In genomic region chr6:116007561-116008173, GRCm38 (mm10) we compare ENCODE assay signal across 8 mouse cellular contexts. TPM values are rescaled to one million over a fixed set of nuclear protein-coding genes. Genes with fewer than 3 reads are reported as not detected.
DNase-seq lines count a peak whose midpoint lies in the region; ATAC-seq and TF ChIP-seq lines count a peak whose summit lies in the region.

No protein-coding gene starts in this region.

- H3K27me3 ChIP-seq in embryonic facial prominence, embryonic 14.5 days (replicated peaks; ENCODE audit: control insufficient read depth, insufficient read depth, low read length), result peaks cover 5% of the 10 kb centered on the region; the same call in 1 of the 2 replicates
- peaks cover 2% of the 10 kb centered on the region; the same call in 1 of the 2 replicates for H3K27me3 ChIP-seq in heart, embryonic 16.5 days (ENCODE audit: control insufficient read depth, insufficient read depth, low read length)
- H3K27me3 ChIP-seq in spleen, adult 2 months (ENCODE audit: control insufficient read depth, insufficient read depth, low read length), result no peaks in the 10 kb centered on the region

- intact Hi-C loops in left cerebral cortex, postnatal 4 days (cut with DNase I), result loop anchor here (5.0 kb wide), 1 partner anchor 105 kb away; no protein-coding TSS in a partner anchor

- no peaks in the 10 kb centered on the region for H3K4me1 ChIP-seq in embryonic facial prominence, embryonic 14.5 days (ENCODE audit: control insufficient read depth, insufficient read depth, low read length)
- peaks cover 20% of the 10 kb centered on the region for H3K4me1 ChIP-seq in heart, embryonic 16.5 days (ENCODE audit: control insufficient read depth, insufficient read depth, low read length)
- H3K4me1 ChIP-seq in spleen, adult 2 months (ENCODE audit: control insufficient read depth, insufficient read depth, insufficient read length), result peaks cover 8% of the 10 kb centered on the region; the same call in 1 of the 2 replicates

- ATAC-seq in embryonic facial prominence, embryonic 14.5 days (ENCODE audit: low read depth), result peak; percentile 23; the same call in 1 of the 2 replicates
- no peak for ATAC-seq in heart, embryonic 16.5 days (replicated peaks; ENCODE audit: extremely low read depth, insufficient read depth, low FRiP score)
- ATAC-seq in megakaryocyte-erythroid progenitor cell, adult 5-6 weeks (replicated peaks; ENCODE audit: low FRiP score, low TSS enrichment, poor library complexity, severe bottlenecking), result peak; percentile 58; the same call in 1 of the 2 replicates

- no peaks in the 10 kb centered on the region for H3K9me3 ChIP-seq in embryonic facial prominence, embryonic 14.5 days (ENCODE audit: control insufficient read depth, low read length)
- H3K9me3 ChIP-seq in heart, embryonic 16.5 days (replicated peaks; ENCODE audit: control insufficient read depth, low read length), result no peaks in the 10 kb centered on the region

- H3K36me3 ChIP-seq in embryonic facial prominence, embryonic 14.5 days (ENCODE audit: control insufficient read depth, insufficient read depth, low read length), result no peaks in the 10 kb centered on the region
- no peaks in the 10 kb centered on the region for H3K36me3 ChIP-seq in heart, embryonic 16.5 days (ENCODE audit: control insufficient read depth, insufficient read depth)
- H3K36me3 ChIP-seq in spleen, adult 2 months (ENCODE audit: control insufficient read depth, insufficient read depth, low read length), result no peaks in the 10 kb centered on the region

- no peak overlapping the region for H3K4me2 ChIP-seq in embryonic facial prominence, embryonic 14.5 days (ENCODE audit: low read depth, low read length)
- peak overlapping the region; percentile 11 for H3K4me2 ChIP-seq in heart, embryonic 16.5 days (ENCODE audit: low read depth, low read length)

- peak; percentile 73 for DNase-seq in left cerebral cortex, postnatal 4 days
- no peak for DNase-seq in left cerebral cortex, adult 8-10 months (ENCODE audit: low spot score in 2 of 2)
- peak; percentile 87 for DNase-seq in adrenal gland, postnatal 14 days
- DNase-seq in embryonic facial prominence, embryonic 14.5 days (ENCODE audit: low spot score), result no peak
- peak; percentile 52 for DNase-seq in layer of hippocampus, adult 9-10 months (ENCODE audit: low spot score)
- peak in 1 of 2 experiments; percentile 61 for DNase-seq in spleen, adult 2 months (ENCODE audit: low read depth in 1 of 2, low spot score in 2 of 2)

- no peak overlapping the region for H3K9ac ChIP-seq in embryonic facial prominence, embryonic 14.5 days (ENCODE audit: low read depth, low read length)
- H3K9ac ChIP-seq in heart, embryonic 16.5 days (ENCODE audit: low read length), result 0 out of 2 replicates have a peak overlapping the region, but pooled peaks have one; percentile 2

- no peak overlapping the region for H3K4me3 ChIP-seq in embryonic facial prominence, embryonic 14.5 days (ENCODE audit: low read depth, low read length)
- H3K4me3 ChIP-seq in heart, embryonic 16.5 days (ENCODE audit: low read length), result no peak overlapping the region
- no peak overlapping the region for H3K4me3 ChIP-seq in spleen, adult 2 months (ENCODE audit: extremely low read depth, insufficient read depth, insufficient read length)

- WGBS in embryonic facial prominence, embryonic 14.5 days, result 12% methylated on average over 6 of the region's 9 CpGs
- 14% methylated on average over 9 of the region's 9 CpGs for WGBS in heart, embryonic 16.5 days
- 32% methylated on average over 9 of the region's 9 CpGs for WGBS in spleen, adult 2 months

- H3K27ac ChIP-seq in embryonic facial prominence, embryonic 14.5 days (replicated peaks; ENCODE audit: low read depth, low read length), result no peak overlapping the region
- peak overlapping the region; percentile 54; the same call in 1 of the 2 replicates for H3K27ac ChIP-seq in heart, embryonic 16.5 days (ENCODE audit: low read length)
- no peak overlapping the region for H3K27ac ChIP-seq in spleen, adult 2 months (ENCODE audit: insufficient read depth, low read length)

- no peak for TF ChIP-seq POLR2A in spleen, adult 2 months (IDR thresholded peaks at IDR 0.05; ENCODE audit: low read depth, low read length)

- peak; percentile 65; the same call in 1 of the 2 replicates for TF ChIP-seq CTCF in spleen, adult 2 months (IDR thresholded peaks at IDR 0.05; ENCODE audit: extremely low read depth, insufficient read depth, insufficient read length, insufficient replicate concordance)

RNA-seq across cellular contexts. Expression of gene Plxnd1, which starts 12.9 kb away (rescaled TPM):
- 100 to 1,000 TPM; 167 to 181 TPM for total RNA-seq in left cerebral cortex, postnatal 4 days (2021)
- total RNA-seq in left cerebral cortex, adult 8-10 months (2022), result 100 to 1,000 TPM in 1 of 4 experiments, 10 to 100 TPM in 3; 91.7 to 106 (median 98.0) TPM
- 154 and 173 TPM in 2 replicates for total RNA-seq in adrenal gland, postnatal 14 days (2021)
- 45.5 and 46.9 TPM in 2 replicates for polyA plus RNA-seq in embryonic facial prominence, embryonic 14.5 days (2014; fragmentation: Nextera tagmentation; extraction: Ambion mirVana)
- 46.0 and 49.6 TPM in 2 replicates for polyA plus RNA-seq in heart, embryonic 16.5 days (2015; fragmentation: Nextera tagmentation; extraction: Ambion mirVana)
- 0.72 and 1.6 TPM in 2 replicates for total RNA-seq in megakaryocyte-erythroid progenitor cell, adult 5-6 weeks (2014; fragmentation: Nextera tagmentation)
- total RNA-seq in megakaryocyte-erythroid progenitor cell, adult 5-6 weeks (2017), result 0.11 and 1.4 TPM in 2 replicates
- polyA plus RNA-seq in spleen, adult 2 months (2012; rRNA removed), result 66.1 and 87.2 TPM in 2 replicates

Comparison
In these comparisons a context has a peak if more than half of its experiments do, and no peak if none do; other contexts are left out.
1. DNase-seq: peak in left cerebral cortex, postnatal 4 days (single experiment), adrenal gland, postnatal 14 days (single experiment) and layer of hippocampus, adult 9-10 months (single experiment); none in left cerebral cortex, adult 8-10 months (0 of 2) and embryonic facial prominence, embryonic 14.5 days (single experiment).
2. RNA of gene Plxnd1, which starts 12.9 kb away (total RNA-seq): 167 to 181 TPM in left cerebral cortex, postnatal 4 days, 154 to 173 TPM in adrenal gland, postnatal 14 days and 91.7 to 106 TPM in left cerebral cortex, adult 8-10 months; 0.11 to 1.6 TPM in megakaryocyte-erythroid progenitor cell, adult 5-6 weeks; every median in the first group is over 10 times any median in the second.